Mouse (Mus musculus) intestine, embryonic 14.5 days (tissue): Measurements from ENCODE around the gene Aloxe3. TPM values are rescaled to one million over a fixed set of nuclear protein-coding genes. Genes with fewer than 3 reads are reported as not detected.

Experiments
- ATAC-seq: fragments of 200-750 bp; cut with Nextera tagmentation; replicated peaks from 2 replicates; pipeline ENCODE4 v1.8.0; 2017; ENCODE audit warnings: low read depth, moderate number of reproducible peaks, moderate TSS enrichment, moderate library complexity; ENCODE audit not compliant: low FRiP score, low TSS enrichment
- DNase-seq: peaks from one replicate; pipeline ENCODE4 v3.0.0-alpha.2; 2018; ENCODE audit warnings: low spot score
- H3K27ac ChIP-seq: fragments of 300-500 bp; sonication (generic); 2 replicates; pipeline ENCODE4 v1.5.1; 2014; ENCODE audit warnings: low read depth, mild to moderate bottlenecking, control low read depth
- H3K27me3 ChIP-seq: fragments of 300-500 bp; sonication (generic); replicated peaks from 2 replicates; pipeline ENCODE4 v1.6.1; 2014; ENCODE audit warnings: low read length, control low read depth; ENCODE audit not compliant: control insufficient read depth, insufficient read depth
- H3K36me3 ChIP-seq: fragments of 300-500 bp; sonication (generic); 2 replicates; pipeline ENCODE4 v1.6.1; 2014; ENCODE audit warnings: low read length, control low read depth; ENCODE audit not compliant: control insufficient read depth, insufficient read depth
- H3K4me1 ChIP-seq: fragments of 300-500 bp; sonication (generic); replicated peaks from 2 replicates; pipeline ENCODE4 v1.6.1; 2014; ENCODE audit warnings: low read length, control low read depth, mixed read lengths; ENCODE audit not compliant: control insufficient read depth, insufficient read depth
- H3K4me2 ChIP-seq: fragments of 300-500 bp; sonication (generic); 2 replicates; pipeline ENCODE4 v1.6.1; 2014; ENCODE audit warnings: low read length
- H3K4me3 ChIP-seq: fragments of 300-500 bp; sonication (generic); 2 replicates; pipeline ENCODE4 v1.5.1; 2014; ENCODE audit warnings: low read depth, low read length, control low read depth, mixed read lengths
- H3K9ac ChIP-seq: fragments of 300-500 bp; sonication (generic); 2 replicates; pipeline ENCODE4 v1.6.1; 2014; ENCODE audit warnings: mild to moderate bottlenecking, low read length
- H3K9me3 ChIP-seq: fragments of 300-500 bp; sonication (generic); 2 replicates; pipeline ENCODE4 v1.6.1; 2016; ENCODE audit warnings: low read length, control low read depth; ENCODE audit not compliant: control insufficient read depth
- WGBS: fragments of 180-500 bp; shearing (Covaris S2); extraction: QIAGEN DNeasy Blood & Tissue Kit; methylation state at CpG from one replicate; pipeline ENCODE4 v1.1.7; 2014; 5-methylcytosine and 5-hydroxymethylcytosine counted together
- polyA plus RNA-seq: library from polyadenylated mRNA; unstranded; fragments of >200 nt; fragmentation: Nextera tagmentation; extraction: Ambion mirVana; gene quantifications from 2 replicates; pipeline ENCODE4 v1.2.1, GENCODE M21; 2014

The Aloxe3 gene
- polyA plus RNA-seq, 1 experiment from 2014 or later, result 0.18 TPM

DNA sequence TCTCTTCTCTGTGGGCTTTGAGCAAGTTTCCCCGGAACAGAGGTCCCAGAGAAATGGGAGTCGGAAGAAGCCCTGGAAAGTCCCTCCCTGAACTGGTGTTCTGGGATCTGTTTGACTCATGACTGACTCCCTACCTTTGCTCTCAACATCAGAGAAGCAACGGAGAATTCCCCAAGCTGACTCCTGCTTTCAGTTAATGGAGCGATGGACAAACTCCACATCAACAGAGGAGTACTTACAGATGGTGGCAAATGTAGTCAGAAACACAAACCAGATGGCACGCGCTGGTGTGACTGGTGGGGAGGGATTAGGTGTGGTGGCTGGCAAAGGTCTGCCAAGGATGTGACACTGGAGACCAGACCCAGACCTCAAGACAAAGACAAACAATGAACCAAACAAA is 25.3 kb downstream of the Aloxe3 start:
- Histone ChIP-seq H3K27ac (no peak overlapping the region), H3K27me3 (peaks cover 7% of the 10 kb centered on the region; the same call in 1 of the 2 replicates), H3K9ac (peak overlapping the region; percentile 25; the same call in 1 of the 2 replicates), H3K4me2 (peak overlapping the region; percentile 44), H3K36me3 (no peaks in the 10 kb centered on the region), H3K4me1 (0 out of 2 replicates have a peak, but pooled peaks cover 4% of the 10 kb centered on the region), H3K9me3 (no peaks in the 10 kb centered on the region), H3K4me3 (peak overlapping the region; percentile 20)
- DNase-seq, result no peak
- no peak for ATAC-seq
- WGBS, result 57% methylated on average over 6 of the region's 6 CpGs

DNA sequence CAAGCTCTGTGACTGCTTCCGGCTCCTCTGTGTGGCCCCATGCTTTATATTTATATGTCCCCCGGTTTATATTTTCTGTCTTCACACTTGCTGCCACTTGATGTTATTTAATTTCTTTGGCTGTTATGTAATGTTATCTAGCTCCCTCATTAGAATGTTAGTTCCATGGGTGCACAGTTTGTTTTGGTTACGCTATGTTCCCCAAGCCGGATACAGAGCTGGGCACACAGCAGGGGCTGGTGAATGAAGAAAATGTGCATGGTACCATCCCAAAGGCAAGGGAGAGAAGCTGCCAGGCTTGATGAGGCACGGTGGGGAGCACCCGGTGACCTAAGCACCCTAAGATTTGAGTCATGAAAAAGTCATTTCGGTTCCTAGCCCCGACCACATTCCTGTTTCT is 28.1 kb downstream of the Aloxe3 start:
- H3K36me3 ChIP-seq, result no peaks in the 10 kb centered on the region
- WGBS, result 83% methylated on average over 8 of the region's 8 CpGs
- H3K27ac ChIP-seq, result no peak overlapping the region
- no peak for DNase-seq
- H3K4me3 ChIP-seq, result no peak overlapping the region
- H3K27me3 ChIP-seq, result peaks cover 27% of the 10 kb centered on the region
- H3K4me1 ChIP-seq, result 0 out of 2 replicates have a peak, but pooled peaks cover 6% of the 10 kb centered on the region
- no peak overlapping the region for H3K4me2 ChIP-seq
- no peaks in the 10 kb centered on the region for H3K9me3 ChIP-seq
- no peak overlapping the region for H3K9ac ChIP-seq
- ATAC-seq, result no peak

DNA sequence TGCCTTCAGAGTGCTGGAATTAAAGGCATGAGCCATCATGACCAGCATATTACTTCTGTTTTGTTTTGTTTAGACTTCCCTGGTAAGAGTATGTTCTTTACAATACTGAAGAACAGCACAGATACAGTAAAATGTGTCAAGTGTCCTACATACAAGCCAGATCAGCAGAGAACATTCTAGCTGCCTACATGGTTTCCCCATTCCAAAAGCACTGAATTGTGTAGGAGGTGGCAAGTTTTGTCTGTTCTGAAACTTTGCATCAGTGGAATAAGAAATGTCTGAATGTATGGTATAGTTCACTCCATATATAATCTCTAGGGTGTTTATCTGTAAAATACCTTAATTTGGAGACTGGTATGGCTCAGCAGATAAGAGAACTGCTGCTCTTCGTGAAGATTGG is 29.7 kb downstream of the Aloxe3 start:
- DNase-seq, result no peak
- whole genome bisulfite sequencing, result 32% methylated on average over 1 of the region's 1 CpGs

DNA sequence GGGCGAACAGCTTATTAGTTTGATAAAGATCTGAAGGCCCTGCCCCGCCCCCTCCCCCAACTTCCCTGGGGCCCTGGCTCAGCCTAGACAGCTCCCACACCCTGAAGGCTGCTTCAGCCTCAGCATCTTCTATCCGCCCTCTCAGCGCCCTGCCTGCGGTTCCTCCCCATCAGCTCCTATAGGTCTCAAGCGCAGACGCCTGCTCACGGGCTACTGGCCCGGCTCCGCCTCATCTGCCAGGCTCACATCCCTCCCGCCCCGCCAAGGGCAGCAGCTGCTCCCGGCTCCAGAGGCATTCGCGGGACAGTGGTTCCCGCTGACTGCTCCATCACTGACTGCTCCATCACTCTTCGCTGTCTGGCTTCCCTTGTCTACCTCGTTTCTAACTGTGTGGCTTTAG is 31.1 kb downstream of the Aloxe3 start, which contains the start of gene Alox12b:
Gene Alox12b, plus strand, starts transcription at position 190 of the 400 bp plus-strand sequence.
- Histone ChIP-seq H3K4me3 (0 out of 2 replicates have a peak within 1 kb of the TSS, but pooled peaks have one; percentile 8), H3K4me2 (peak within 1 kb of the TSS; percentile 28; the same call in 1 of the 2 replicates), H3K27ac (no peak within 1 kb of the TSS), H3K9me3 (no peaks in the 10 kb centered on the region), H3K36me3 (no peaks in the 10 kb centered on the region), H3K4me1 (0 out of 2 replicates have a peak, but pooled peaks cover 2% of the 10 kb centered on the region), H3K9ac (no peak within 1 kb of the TSS), H3K27me3 (peaks cover 27% of the 10 kb centered on the region)
- peak; percentile 57 for DNase-seq
- WGBS, result 5% methylated on average over 18 of the region's 18 CpGs
- no peak; the same call in 1 of the 2 replicates for ATAC-seq

More for the DNA sequence above, 29.7 kb downstream of the Aloxe3 start:
- no peak overlapping the region for H3K4me3 ChIP-seq
- no peak overlapping the region for H3K9ac ChIP-seq
- peaks cover 27% of the 10 kb centered on the region for H3K27me3 ChIP-seq
- H3K9me3 ChIP-seq, result no peaks in the 10 kb centered on the region
- H3K27ac ChIP-seq, result no peak overlapping the region
- no peak for ATAC-seq
- H3K4me2 ChIP-seq, result no peak overlapping the region
- 0 out of 2 replicates have a peak, but pooled peaks cover 6% of the 10 kb centered on the region for H3K4me1 ChIP-seq
- H3K36me3 ChIP-seq, result no peaks in the 10 kb centered on the region

DNA sequence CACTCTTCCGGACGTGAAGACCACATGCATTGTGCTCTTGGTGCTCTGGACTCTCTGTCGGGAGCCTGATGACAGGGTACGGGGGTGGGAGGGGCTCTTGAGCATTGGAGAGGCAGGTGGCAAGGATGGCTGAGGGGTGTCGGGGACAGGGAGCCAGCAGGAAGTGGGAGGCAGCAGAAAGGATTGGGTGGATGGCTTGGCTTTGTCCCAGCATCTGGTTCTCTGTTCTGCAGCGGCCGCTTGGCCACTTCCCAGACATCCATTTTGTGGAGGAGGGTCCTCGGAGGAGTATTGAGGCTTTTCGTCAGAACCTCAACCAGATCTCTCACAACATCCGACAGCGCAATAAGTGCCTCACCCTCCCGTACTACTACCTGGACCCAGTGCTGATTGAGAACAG is 43.6 kb downstream of the Aloxe3 start:
- no peak overlapping the region for H3K27ac ChIP-seq
- H3K9ac ChIP-seq, result no peak overlapping the region
- H3K9me3 ChIP-seq, result no peaks in the 10 kb centered on the region
- H3K4me3 ChIP-seq, result no peak overlapping the region
- 85% methylated on average over 12 of the region's 12 CpGs for WGBS
- ATAC-seq (no peak), DNase-seq (no peak)
- no peak overlapping the region for H3K4me2 ChIP-seq
- no peaks in the 10 kb centered on the region for H3K36me3 ChIP-seq
- no peaks in the 10 kb centered on the region for H3K27me3 ChIP-seq
- no peaks in the 10 kb centered on the region for H3K4me1 ChIP-seq

DNA sequence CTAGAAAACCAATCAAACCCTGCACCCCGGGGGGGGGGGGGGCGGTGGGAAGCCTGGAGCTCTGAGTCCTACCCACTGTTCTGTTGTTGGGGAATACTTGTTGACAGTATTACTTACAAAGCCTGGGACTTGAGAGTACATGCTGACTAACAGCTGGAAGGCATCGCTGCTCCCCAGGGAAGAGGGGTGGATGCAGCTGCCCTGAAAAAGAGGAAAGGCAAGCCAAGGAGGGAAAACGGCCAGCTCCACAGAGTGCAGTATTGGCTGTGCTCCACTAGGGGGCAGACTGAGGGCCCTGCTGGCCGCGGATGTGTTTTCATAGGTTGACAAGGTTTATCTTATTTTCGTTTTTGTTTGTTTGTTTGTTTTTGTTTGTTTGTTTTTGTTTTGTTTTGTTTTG is 45.9 kb downstream of the Aloxe3 start:
- ATAC-seq, result no peak

DNA sequence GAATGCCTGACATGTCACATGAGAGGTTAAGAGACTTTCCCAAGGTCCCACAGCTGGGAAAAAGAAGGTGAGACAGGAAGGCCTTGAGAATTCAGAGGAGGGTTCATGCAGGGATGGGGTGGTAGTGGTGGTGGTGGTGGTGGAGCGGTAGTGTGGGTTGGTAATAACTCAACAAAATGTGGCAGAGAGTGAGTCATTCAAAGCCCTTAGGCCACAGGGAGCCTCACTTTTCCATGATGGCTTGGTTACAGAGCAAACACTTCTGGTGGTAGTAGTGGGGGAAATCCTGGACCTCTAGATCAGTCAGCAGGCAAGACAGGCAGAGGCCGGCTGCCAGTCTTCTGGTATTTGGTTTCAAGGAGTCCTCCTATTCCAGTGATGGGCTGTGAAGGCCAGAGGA is 46.9 kb downstream of the Aloxe3 start:
- Histone ChIP-seq H3K4me1 (no peaks in the 10 kb centered on the region), H3K27me3 (no peaks in the 10 kb centered on the region), H3K27ac (no peak overlapping the region), H3K4me2 (no peak overlapping the region), H3K36me3 (no peaks in the 10 kb centered on the region), H3K4me3 (no peak overlapping the region), H3K9me3 (no peaks in the 10 kb centered on the region), H3K9ac (no peak overlapping the region)
- WGBS, result 92% methylated on average over 2 of the region's 2 CpGs
- ATAC-seq (no peak), DNase-seq (no peak)

More for the DNA sequence above, 45.9 kb downstream of the Aloxe3 start:
- Histone ChIP-seq H3K4me1 (no peaks in the 10 kb centered on the region), H3K27me3 (no peaks in the 10 kb centered on the region), H3K9me3 (no peaks in the 10 kb centered on the region), H3K4me3 (no peak overlapping the region), H3K4me2 (no peak overlapping the region), H3K36me3 (no peaks in the 10 kb centered on the region), H3K9ac (no peak overlapping the region), H3K27ac (no peak overlapping the region)
- WGBS, result 29% methylated on average over 7 of the region's 7 CpGs
- DNase-seq, result peak; percentile 56

DNA sequence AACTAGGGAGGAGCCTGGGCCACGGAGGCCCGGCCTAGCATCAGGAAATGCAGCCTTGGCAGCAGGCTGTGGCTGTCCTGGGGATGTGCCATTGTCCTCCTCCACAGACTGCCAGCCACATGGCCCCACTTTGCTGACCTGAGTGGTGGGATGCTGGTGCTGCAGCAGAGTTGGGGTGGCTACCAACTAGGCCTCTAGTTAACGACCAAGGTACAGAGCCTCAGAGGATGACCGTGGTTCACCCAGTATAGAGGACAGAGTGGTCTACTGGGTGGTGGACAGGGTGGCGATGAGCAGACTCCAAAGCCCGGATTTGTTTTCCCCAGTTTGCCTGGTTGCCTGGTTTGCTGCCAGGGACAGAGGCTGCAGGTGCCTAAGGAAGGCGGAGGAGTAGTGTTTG is 49.0 kb downstream of the Aloxe3 start:
- WGBS, result 80% methylated on average over 7 of the region's 7 CpGs
- Histone ChIP-seq H3K4me3 (no peak overlapping the region), H3K9ac (no peak overlapping the region), H3K9me3 (no peaks in the 10 kb centered on the region), H3K27ac (no peak overlapping the region), H3K36me3 (no peaks in the 10 kb centered on the region), H3K27me3 (no peaks in the 10 kb centered on the region), H3K4me2 (no peak overlapping the region), H3K4me1 (no peaks in the 10 kb centered on the region)
- no peak for DNase-seq
- no peak for ATAC-seq

DNA sequence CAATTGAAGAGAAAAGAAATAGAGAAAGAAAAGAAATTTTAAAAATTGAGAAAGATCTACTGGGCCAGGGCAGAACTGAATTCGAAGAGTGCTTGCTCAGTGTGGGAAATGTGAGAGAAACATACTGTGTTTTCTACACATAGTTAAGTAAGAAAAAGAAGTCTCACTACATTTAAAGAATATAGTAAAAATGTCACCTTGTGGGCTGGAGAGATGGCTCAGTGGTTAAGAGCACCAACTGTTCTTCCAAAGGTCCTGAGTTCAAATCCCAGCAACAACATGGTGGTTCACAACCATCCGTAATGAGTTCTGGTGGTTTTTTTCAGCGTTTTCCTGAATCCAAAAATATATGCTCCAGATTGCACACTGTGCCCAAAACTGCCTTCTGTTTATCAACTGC is 52.8 kb downstream of the Aloxe3 start:
- 80% methylated on average over 3 of the region's 3 CpGs for WGBS
- H3K27ac ChIP-seq, result no peak overlapping the region
- H3K36me3 ChIP-seq, result no peaks in the 10 kb centered on the region
- H3K4me2 ChIP-seq, result no peak overlapping the region
- no peak for DNase-seq
- no peak overlapping the region for H3K4me3 ChIP-seq
- no peak overlapping the region for H3K9ac ChIP-seq
- no peaks in the 10 kb centered on the region for H3K27me3 ChIP-seq
- H3K4me1 ChIP-seq, result no peaks in the 10 kb centered on the region
- no peaks in the 10 kb centered on the region for H3K9me3 ChIP-seq
- no peak for ATAC-seq
